Mouse (Mus musculus) lung, postnatal 0 days (tissue): Measurements from ENCODE around the gene Gpr62. TPM values are rescaled to one million over a fixed set of nuclear protein-coding genes. Genes with fewer than 3 reads are reported as not detected.
A peak's percentile ranks its signal among the peaks of the same experiment; 100 is the strongest.

ENCODE experiments used
- ATAC-seq: fragments of 200-750 bp; cut with Nextera tagmentation; 2 replicates; pipeline ENCODE4 v1.8.0; 2017; ENCODE audit warnings: moderate library complexity
- DNase-seq: peaks from one replicate; pipeline ENCODE4 v3.0.0-alpha.2; 2016; ENCODE audit warnings: low spot score
- H3K27ac ChIP-seq: fragments of 300-500 bp; sonication (generic); 2 replicates; pipeline ENCODE4 v1.5.1; 2014; ENCODE audit warnings: antibody characterized with exemption, mild to moderate bottlenecking, low read length, mixed read lengths
- H3K27me3 ChIP-seq: fragments of 300-500 bp; sonication (generic); replicated peaks from 2 replicates; pipeline ENCODE4 v1.6.1; 2014; ENCODE audit warnings: low read length, mixed read lengths; ENCODE audit not compliant: insufficient read depth
- H3K36me3 ChIP-seq: fragments of 300-500 bp; sonication (generic); 2 replicates; pipeline ENCODE4 v1.6.1; 2014; ENCODE audit warnings: low read length, mixed read lengths; ENCODE audit not compliant: insufficient read depth
- H3K4me1 ChIP-seq: fragments of 300-500 bp; sonication (generic); 2 replicates; pipeline ENCODE4 v1.6.1; 2014; ENCODE audit warnings: antibody characterized with exemption, low read depth, low read length, mixed read lengths; ENCODE audit not compliant: insufficient read depth
- H3K4me2 ChIP-seq: fragments of 300-500 bp; sonication (generic); replicated peaks from 2 replicates; pipeline ENCODE4 v1.6.1; 2014; ENCODE audit warnings: low read depth, mild to moderate bottlenecking, low read length, moderate library complexity, mixed read lengths
- H3K4me3 ChIP-seq: fragments of 300-500 bp; sonication (generic); 2 replicates; pipeline ENCODE4 v1.5.1; 2014; ENCODE audit warnings: low read depth, low read length
- H3K9ac ChIP-seq: fragments of 300-500 bp; sonication (generic); replicated peaks from 2 replicates; pipeline ENCODE4 v1.6.1; 2014; ENCODE audit warnings: low read depth, mild to moderate bottlenecking
- H3K9me3 ChIP-seq: fragments of 300-500 bp; sonication (generic); 2 replicates; pipeline ENCODE4 v1.6.1; 2016; ENCODE audit warnings: low read length, mixed read lengths
- CTCF ChIP-seq: IDR thresholded peaks from 2 replicates; pipeline ENCODE4 v1.5.1; 2016; ENCODE audit warnings: antibody characterized with exemption, mild to moderate bottlenecking
- EP300 ChIP-seq: IDR thresholded peaks from 2 replicates; pipeline ENCODE4 v1.6.1; 2016; ENCODE audit warnings: antibody characterized with exemption, mild to moderate bottlenecking, control low read depth
- WGBS: fragments of 180-500 bp; shearing (Covaris S2); extraction: QIAGEN DNeasy Blood & Tissue Kit; methylation state at CpG from one replicate; pipeline ENCODE4 v1.1.7; 2014; 5-methylcytosine and 5-hydroxymethylcytosine counted together
- polyA plus RNA-seq: library from polyadenylated mRNA; unstranded; fragments of >200 nt; fragmentation: Nextera tagmentation; extraction: Ambion mirVana; gene quantifications from 2 replicates; pipeline ENCODE4 v1.2.1, GENCODE M21; 2015

Gene Gpr62
- polyA plus RNA-seq, 1 experiment from 2014 or later = 0.13 TPM

DNA sequence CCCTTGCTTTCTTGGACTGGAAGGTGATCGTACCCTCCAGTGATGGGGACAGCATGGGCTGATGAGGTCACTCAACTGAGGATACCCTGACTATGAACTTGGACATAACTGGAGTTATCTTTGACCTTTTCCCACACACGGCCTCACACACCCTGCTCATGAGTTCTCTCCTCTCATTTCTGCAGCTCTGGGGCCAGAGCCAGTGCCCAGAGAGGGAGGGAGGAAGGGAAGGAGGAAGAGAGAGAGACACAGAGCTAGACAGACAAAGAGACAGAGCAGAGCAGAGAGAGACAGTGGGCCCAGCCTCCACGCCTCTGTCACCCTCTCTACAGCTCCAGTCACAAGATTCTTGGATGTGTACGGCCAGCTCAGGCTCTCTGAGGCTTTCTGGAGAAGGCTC lies 6.6 kb upstream of the Gpr62 start:
- Histone ChIP-seq H3K27me3 (no peaks in the 10 kb centered on the region), H3K4me3 (no peak overlapping the region), H3K27ac (peak overlapping the region; percentile 54; the same call in 1 of the 2 replicates), H3K9me3 (no peaks in the 10 kb centered on the region), H3K4me2 (no peak overlapping the region), H3K9ac (no peak overlapping the region), H3K36me3 (no peaks in the 10 kb centered on the region), H3K4me1 (peaks cover 20% of the 10 kb centered on the region)
- ATAC-seq = no peak
- no peak for DNase-seq
- WGBS = 61% methylated on average over 4 of the region's 4 CpGs
- TF ChIP-seq CTCF (no peak), EP300 (no peak)

DNA sequence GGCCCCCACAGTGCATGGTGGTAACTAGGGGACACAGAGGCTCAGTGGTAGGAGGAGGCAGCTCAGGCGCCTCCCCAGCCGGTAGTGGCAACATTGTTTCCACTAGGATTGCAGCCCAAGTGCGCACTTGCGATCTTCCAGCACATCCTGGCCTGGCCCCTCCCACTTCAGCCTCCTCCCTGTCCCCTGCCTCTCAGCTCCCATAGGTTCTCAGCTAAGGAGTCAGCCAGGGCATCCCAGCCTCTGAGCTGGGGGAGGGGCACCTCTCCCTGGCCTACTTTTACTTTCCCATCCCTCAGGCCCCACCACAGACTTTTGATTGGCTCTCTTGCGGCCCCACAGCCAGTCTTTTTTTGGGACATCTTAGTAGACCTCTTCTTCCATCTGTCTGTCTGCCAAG lies 6.2 kb upstream of the Gpr62 start:
- H3K9ac ChIP-seq = no peak overlapping the region
- H3K4me2 ChIP-seq = no peak overlapping the region
- DNase-seq (peak; percentile 80), ATAC-seq (peak; percentile 18)
- H3K27me3 ChIP-seq = no peaks in the 10 kb centered on the region
- no peak overlapping the region for H3K4me3 ChIP-seq
- peaks cover 19% of the 10 kb centered on the region for H3K4me1 ChIP-seq
- H3K36me3 ChIP-seq = no peaks in the 10 kb centered on the region
- H3K9me3 ChIP-seq = no peaks in the 10 kb centered on the region
- H3K27ac ChIP-seq = peak overlapping the region; percentile 54; the same call in 1 of the 2 replicates
- TF ChIP-seq CTCF (peak; percentile 9; the same call in 1 of the 2 replicates), EP300 (no peak)
- 8% methylated on average over 5 of the region's 5 CpGs for WGBS

DNA sequence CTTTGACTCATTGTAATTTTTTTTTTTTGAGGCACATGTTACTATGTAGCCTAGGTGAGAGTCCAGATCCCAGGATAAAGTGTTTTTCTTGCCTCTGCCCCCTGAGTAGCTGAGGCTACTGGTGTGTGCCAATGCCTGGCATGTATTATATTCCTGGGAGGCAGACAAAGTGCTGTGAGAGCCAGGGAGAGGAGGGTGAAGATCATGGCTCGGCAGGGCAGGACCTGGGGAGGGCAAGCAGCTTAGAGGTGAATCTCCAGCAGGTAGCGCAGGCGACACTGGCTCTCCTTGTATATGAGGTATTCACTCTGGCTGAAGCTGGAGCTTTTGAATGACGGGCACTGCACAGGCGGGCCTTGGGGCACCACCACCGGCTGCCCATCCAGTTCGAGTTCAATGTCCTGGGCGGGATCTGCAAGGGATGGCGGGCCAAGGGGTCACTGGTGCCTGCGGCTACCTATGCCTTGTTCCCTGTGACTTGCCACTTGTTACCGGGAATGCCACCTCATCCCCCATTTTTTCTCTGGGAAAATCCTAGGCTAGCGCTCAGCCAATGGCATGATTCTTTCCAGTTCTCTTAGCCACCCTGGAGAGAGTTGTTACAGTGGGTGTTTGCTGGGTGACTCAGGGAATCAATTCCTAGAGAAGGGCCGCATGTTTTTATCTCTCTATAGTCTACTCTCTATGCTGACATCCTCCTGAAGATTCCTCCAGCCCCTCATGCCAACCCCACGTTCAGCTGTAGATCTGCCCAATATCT lies 5.4 kb upstream of the Gpr62 start:
- DNase-seq (no peak), ATAC-seq (no peak)
- Histone ChIP-seq H3K27me3 (no peaks in the 10 kb centered on the region), H3K4me3 (no peak overlapping the region), H3K4me2 (no peak overlapping the region), H3K4me1 (peaks cover 19% of the 10 kb centered on the region), H3K9me3 (no peaks in the 10 kb centered on the region), H3K36me3 (no peaks in the 10 kb centered on the region), H3K27ac (no peak overlapping the region), H3K9ac (no peak overlapping the region)
- WGBS = 70% methylated on average over 14 of the region's 14 CpGs
- no peak for TF ChIP-seq CTCF
- TF ChIP-seq EP300 = no peak

DNA sequence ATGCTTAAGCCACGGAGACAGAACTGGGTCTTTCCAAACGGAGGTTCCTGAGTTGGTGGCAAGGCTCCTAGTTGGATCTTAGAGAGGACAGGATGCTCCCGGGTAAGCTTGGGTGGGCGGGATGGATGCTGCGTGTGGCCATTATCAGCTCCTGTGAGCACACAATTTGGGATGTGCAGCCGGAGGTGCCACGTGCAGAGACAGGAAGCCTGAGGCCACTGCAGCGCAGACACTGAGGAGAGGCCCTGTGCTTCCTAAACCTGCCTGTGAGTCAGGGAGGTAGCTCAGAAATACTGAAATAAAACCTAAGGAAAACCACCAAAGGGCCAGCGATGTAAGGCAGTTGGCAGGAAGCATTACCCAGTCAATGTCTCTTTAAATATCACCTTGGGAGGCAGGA lies 4.0 kb upstream of the Gpr62 start:
- TF ChIP-seq CTCF (no peak), EP300 (no peak)
- Histone ChIP-seq H3K36me3 (no peaks in the 10 kb centered on the region), H3K27me3 (0 out of 2 replicates have a peak, but pooled peaks cover 2% of the 10 kb centered on the region), H3K27ac (no peak overlapping the region), H3K9me3 (no peaks in the 10 kb centered on the region), H3K4me2 (no peak overlapping the region), H3K9ac (no peak overlapping the region), H3K4me1 (peaks cover 10% of the 10 kb centered on the region), H3K4me3 (no peak overlapping the region)
- ATAC-seq (no peak), DNase-seq (no peak)
- 60% methylated on average over 9 of the region's 9 CpGs for WGBS

DNA sequence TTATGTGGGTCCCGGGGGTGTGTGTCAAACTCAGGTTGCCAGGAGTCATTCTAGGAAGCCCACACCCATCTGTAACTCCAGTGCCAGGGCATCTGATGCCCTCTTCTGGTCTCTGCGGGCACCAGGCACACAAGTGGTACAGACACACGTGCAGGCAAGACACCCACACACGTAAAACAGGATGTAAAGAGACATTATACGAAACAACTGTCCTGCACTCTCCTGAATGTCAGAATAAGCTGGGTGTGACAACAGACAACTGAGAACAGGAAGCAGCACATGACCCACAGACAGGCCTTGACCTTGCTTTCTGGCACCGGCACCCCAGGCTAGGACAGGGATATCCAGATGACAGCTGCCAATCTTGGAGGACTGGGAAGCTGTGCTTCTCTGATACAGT lies 3.6 kb upstream of the Gpr62 start:
- WGBS = 57% methylated on average over 6 of the region's 6 CpGs
- no peak overlapping the region for H3K27ac ChIP-seq
- peak; percentile 26 for TF ChIP-seq CTCF
- no peak for TF ChIP-seq EP300
- H3K36me3 ChIP-seq = no peaks in the 10 kb centered on the region
- ATAC-seq = no peak
- no peak overlapping the region for H3K4me3 ChIP-seq
- no peak overlapping the region for H3K4me2 ChIP-seq
- H3K9me3 ChIP-seq = no peaks in the 10 kb centered on the region
- H3K9ac ChIP-seq = no peak overlapping the region
- DNase-seq = no peak
- H3K4me1 ChIP-seq = peaks cover 9% of the 10 kb centered on the region
- H3K27me3 ChIP-seq = 0 out of 2 replicates have a peak, but pooled peaks cover 5% of the 10 kb centered on the region

DNA sequence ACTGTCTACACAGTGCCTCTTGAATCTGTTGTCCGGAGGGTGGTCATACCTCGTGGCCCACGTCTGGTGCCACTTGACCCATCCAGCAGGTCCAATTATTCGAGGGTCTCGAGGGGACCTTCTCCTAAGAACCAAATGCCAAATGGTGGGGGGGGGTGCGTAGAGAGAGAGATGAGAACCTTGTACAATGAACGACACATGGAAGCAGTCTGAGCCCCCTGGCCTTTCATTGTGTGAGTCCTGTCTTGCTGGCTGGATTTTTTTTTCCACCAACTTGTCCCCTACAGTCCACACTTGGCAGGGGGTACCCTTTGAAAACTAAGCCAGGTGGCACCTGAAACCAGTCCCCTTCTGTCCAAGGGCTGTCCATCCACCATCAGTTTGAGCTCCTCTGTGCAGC lies 2.0 kb upstream of the Gpr62 start:
- Histone ChIP-seq H3K27me3 (0 out of 2 replicates have a peak, but pooled peaks cover 5% of the 10 kb centered on the region), H3K4me3 (no peak overlapping the region), H3K9me3 (no peaks in the 10 kb centered on the region), H3K36me3 (peaks cover 7% of the 10 kb centered on the region; the same call in 1 of the 2 replicates), H3K4me1 (peaks cover 4% of the 10 kb centered on the region), H3K4me2 (no peak overlapping the region), H3K27ac (no peak overlapping the region), H3K9ac (no peak overlapping the region)
- TF ChIP-seq CTCF = no peak
- TF ChIP-seq EP300 = no peak
- DNase-seq (no peak), ATAC-seq (no peak)
- WGBS = 85% methylated on average over 7 of the region's 7 CpGs
